In genomic region chr6:94701071-94701470, GRCm38 (mm10) we compare ENCODE assay signal across 8 mouse cellular contexts. TPM values are rescaled to one million over a fixed set of nuclear protein-coding genes. Genes with fewer than 3 reads are reported as not detected.
DNase-seq lines count a peak whose midpoint lies in the region; ATAC-seq and TF ChIP-seq lines count a peak whose summit lies in the region.

No protein-coding gene starts in this region.

- H3K79me2 ChIP-seq in C2C12 (ENCODE audit: control insufficient read depth, insufficient read depth): peaks cover 31% of the 10 kb centered on the region

- WGBS in forebrain, embryonic 12.5 days: 3% methylated on average over 18 of the region's 18 CpGs
- 2% methylated on average over 18 of the region's 18 CpGs for WGBS in limb, embryonic 12.5 days
- 3% methylated on average over 18 of the region's 18 CpGs for WGBS in neural tube, embryonic 13.5 days

- peak overlapping the region; percentile 16 for H3K4me3 ChIP-seq in C2C12 (ENCODE audit: insufficient read depth, poor library complexity, severe bottlenecking)
- peak overlapping the region; percentile 85 for H3K4me3 ChIP-seq in forebrain, embryonic 12.5 days (replicated peaks)
- H3K4me3 ChIP-seq in limb, embryonic 12.5 days (replicated peaks): peak overlapping the region; percentile 97
- H3K4me3 ChIP-seq in neural tube, embryonic 13.5 days: peak overlapping the region; percentile 97

- no peaks in the 10 kb centered on the region for H3K9me3 ChIP-seq in forebrain, embryonic 12.5 days
- H3K9me3 ChIP-seq in limb, embryonic 12.5 days: no peaks in the 10 kb centered on the region
- H3K9me3 ChIP-seq in neural tube, embryonic 13.5 days: no peaks in the 10 kb centered on the region

- H3K27ac ChIP-seq in forebrain, embryonic 12.5 days: peak overlapping the region; percentile 54
- H3K27ac ChIP-seq in limb, embryonic 12.5 days: peak overlapping the region; percentile 24; the same call in 1 of the 2 replicates
- H3K27ac ChIP-seq in neural tube, embryonic 13.5 days (replicated peaks): peak overlapping the region; percentile 49; the same call in 1 of the 2 replicates

- TF ChIP-seq CTCF in C2C12 (IDR thresholded peaks at IDR 0.05; ENCODE audit: control insufficient read depth, insufficient read depth, insufficient read length): no peak

- H3K36me3 ChIP-seq in C2C12 (ENCODE audit: control insufficient read depth, insufficient read depth): no peaks in the 10 kb centered on the region
- H3K36me3 ChIP-seq in forebrain, embryonic 12.5 days (replicated peaks): no peaks in the 10 kb centered on the region
- no peaks in the 10 kb centered on the region for H3K36me3 ChIP-seq in limb, embryonic 12.5 days
- H3K36me3 ChIP-seq in neural tube, embryonic 13.5 days: no peaks in the 10 kb centered on the region

- DNase-seq in cerebellum, adult 8-10 months: peak; percentile 24
- DNase-seq in cerebellum, postnatal 4 days (ENCODE audit: low spot score in 2 of 2): no peak
- DNase-seq in ovary, postnatal 10 days (ENCODE audit: low spot score): no peak

- ATAC-seq in forebrain, embryonic 12.5 days (ENCODE audit: low FRiP score): no peak
- no peak for ATAC-seq in limb, embryonic 12.5 days (ENCODE audit: insufficient number of reproducible peaks, insufficient read depth, low FRiP score, low TSS enrichment, low read depth)
- ATAC-seq in neural tube, embryonic 13.5 days (ENCODE audit: low read depth): no peak
- ATAC-seq in activated CD4-positive, CD25-positive, alpha-beta regulatory T cell, adult 4 months: no peak

- peak overlapping the region; percentile 86 for H3K4me2 ChIP-seq in forebrain, embryonic 12.5 days
- peak overlapping the region; percentile 82 for H3K4me2 ChIP-seq in limb, embryonic 12.5 days
- peak overlapping the region; percentile 93 for H3K4me2 ChIP-seq in neural tube, embryonic 13.5 days

- peaks cover 4% of the 10 kb centered on the region for H3K79me3 ChIP-seq in C2C12 (ENCODE audit: low read depth)

- H3K9ac ChIP-seq in forebrain, embryonic 12.5 days: peak overlapping the region; percentile 34
- H3K9ac ChIP-seq in limb, embryonic 12.5 days (replicated peaks): peak overlapping the region; percentile 24; the same call in 1 of the 2 replicates
- H3K9ac ChIP-seq in neural tube, embryonic 13.5 days: peak overlapping the region; percentile 47

- no peak overlapping the region for H3ac ChIP-seq in C2C12 (ENCODE audit: control insufficient read depth, insufficient read length, low read depth)

- H3K27me3 ChIP-seq in C2C12 (ENCODE audit: control insufficient read depth, insufficient read depth, insufficient read length): no peaks in the 10 kb centered on the region
- H3K27me3 ChIP-seq in forebrain, embryonic 12.5 days: peaks cover 4% of the 10 kb centered on the region; the same call in 1 of the 2 replicates
- H3K27me3 ChIP-seq in limb, embryonic 12.5 days: peaks cover 15% of the 10 kb centered on the region; the same call in 1 of the 2 replicates
- peaks cover 5% of the 10 kb centered on the region; the same call in 1 of the 2 replicates for H3K27me3 ChIP-seq in neural tube, embryonic 13.5 days

- H3K4me1 ChIP-seq in forebrain, embryonic 12.5 days: peaks cover 45% of the 10 kb centered on the region
- peaks cover 34% of the 10 kb centered on the region for H3K4me1 ChIP-seq in limb, embryonic 12.5 days (replicated peaks)
- peaks cover 54% of the 10 kb centered on the region for H3K4me1 ChIP-seq in neural tube, embryonic 13.5 days (replicated peaks)

TF ChIP-seq in C2C12, 6 proteins besides CTCF, POLR2A, EP300 and RAD21:
- TF ChIP-seq MYOG (IDR thresholded peaks at IDR 0.05; ENCODE audit: control insufficient read depth, extremely low read depth, insufficient read length): no peak
- TF ChIP-seq USF1 (IDR thresholded peaks at IDR 0.05; ENCODE audit: low read depth): no peak
- TF ChIP-seq CEBPB (IDR thresholded peaks at IDR 0.05; ENCODE audit: low read depth): no peak
- TF ChIP-seq FOSL1 (IDR thresholded peaks at IDR 0.05; ENCODE audit: insufficient read depth, low read length, poor library complexity, severe bottlenecking): no peak
- no peak for TF ChIP-seq MAX (IDR thresholded peaks at IDR 0.05)
- no peak for TF ChIP-seq MYOD1 (IDR thresholded peaks at IDR 0.05; ENCODE audit: control insufficient read depth, insufficient read length, low read depth)

RNA-seq across cellular contexts. Expression of gene Lrig1, which starts 1.1 kb away (rescaled TPM):
- polyA plus RNA-seq in C2C12 (2012; fragmentation: generic; extraction: Trizol): 11.2 TPM
- 16.6 and 17.7 TPM in 2 replicates for polyA plus RNA-seq in forebrain, embryonic 12.5 days (2016; fragmentation: Nextera tagmentation; extraction: Ambion mirVana)
- 20.5 and 25.0 TPM in 2 replicates for polyA plus RNA-seq in limb, embryonic 12.5 days (2016; fragmentation: Nextera tagmentation; extraction: Ambion mirVana)
- polyA plus RNA-seq in neural tube, embryonic 13.5 days (2015; fragmentation: Nextera tagmentation; extraction: Ambion mirVana): 10.5 and 12.9 TPM in 2 replicates
- polyA plus RNA-seq in activated CD4-positive, CD25-positive, alpha-beta regulatory T cell, adult 4 months (2017; shearing (Covaris generic)): 10 to 100 TPM; 16.2 to 31.1 TPM

Comparison
In these comparisons a context has a peak if more than half of its experiments do, and no peak if none do; other contexts are left out.
1. H3K4me3 ChIP-seq: peak in every context shown above with its lines; median percentile 97 in limb, embryonic 12.5 days; 97 in neural tube, embryonic 13.5 days; 85 in forebrain, embryonic 12.5 days; 16 in C2C12.